Mouse (Mus musculus) urinary bladder, postnatal 25 days (tissue): Measurements from ENCODE around the gene Pltp.

Source experiments
- DNase-seq: peaks from one replicate; pipeline ENCODE4 v3.0.0; 2022; ENCODE audit warnings: low spot score

Gene Pltp

DNA sequence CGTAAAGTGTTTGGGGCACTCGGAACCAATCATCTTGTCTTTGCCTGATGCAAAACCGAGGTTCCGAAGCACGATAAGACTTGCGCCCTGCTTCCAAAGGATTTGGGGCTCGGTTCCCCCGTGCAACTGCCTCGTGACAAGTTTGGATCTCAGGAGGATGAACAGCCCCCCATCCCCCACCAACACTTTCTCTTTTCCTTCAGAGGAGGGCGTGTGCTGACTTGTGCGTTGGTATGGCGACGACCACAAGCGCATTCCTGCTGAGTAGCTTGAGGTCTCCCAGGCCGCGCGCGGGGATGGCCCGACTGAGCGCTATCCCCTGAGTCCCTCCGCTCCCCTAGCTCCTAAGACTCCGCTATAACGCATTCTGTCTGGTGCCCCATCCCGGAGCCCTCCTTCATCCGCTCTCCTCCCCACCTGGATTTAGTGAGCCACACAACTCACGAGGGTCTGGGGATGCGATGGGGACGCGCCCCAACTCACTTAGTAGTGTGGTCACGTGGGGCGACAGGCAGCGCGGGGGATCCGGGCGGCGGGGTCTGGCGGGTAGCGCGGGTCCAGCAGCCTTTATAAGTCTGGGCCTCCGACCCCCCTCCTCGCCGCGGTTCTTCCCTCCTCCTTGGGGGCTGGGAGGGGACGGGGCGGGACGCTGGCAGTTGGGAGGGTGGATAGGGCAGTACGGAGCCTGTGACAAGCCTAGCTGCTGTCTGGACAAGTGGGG, at the start of gene Pltp:
Pltp (minus strand) TSS at position 611 of the 721 bp plus-strand sequence.
- DNase-seq = peak; percentile 69

DNA sequence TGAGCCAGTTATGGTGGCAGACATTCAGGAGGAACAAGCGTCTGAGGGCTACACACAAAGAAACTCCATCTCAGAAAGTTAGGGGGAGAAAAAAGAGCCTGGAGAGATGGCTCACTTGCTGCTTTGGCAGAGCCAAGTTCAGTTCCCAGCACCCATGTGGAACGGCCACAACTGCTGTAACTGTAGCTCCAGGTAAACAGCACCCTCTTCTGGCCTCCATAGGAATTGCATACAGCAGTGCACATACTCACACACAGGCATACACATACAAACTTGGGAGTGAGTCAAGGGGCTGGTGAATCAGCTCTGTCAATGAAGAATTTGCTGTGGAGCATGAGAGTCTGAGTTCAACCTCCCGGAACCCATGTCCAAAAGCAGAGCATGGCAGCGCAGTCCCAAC, 48.6 kb upstream of the Pltp start:
- no peak for DNase-seq

DNA sequence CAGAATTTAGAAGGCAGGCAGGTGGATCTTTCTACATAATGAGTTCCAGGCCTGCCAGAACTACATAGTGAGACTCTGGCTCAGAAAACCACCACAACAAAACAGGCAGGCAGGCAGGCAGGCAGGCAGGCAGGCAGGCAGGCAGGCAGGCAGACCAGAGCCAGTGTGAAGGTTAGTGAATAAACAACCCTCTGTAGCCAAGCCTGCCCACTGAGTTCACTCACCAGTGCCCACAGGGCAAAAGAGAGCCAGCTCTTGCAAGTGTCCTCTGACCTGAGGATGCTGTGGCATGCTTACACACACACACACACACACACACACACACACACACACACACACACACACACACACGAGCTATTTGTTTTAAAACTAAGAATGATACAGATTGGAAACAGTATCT, 46.0 kb upstream of the Pltp start:
- no peak for DNase-seq

DNA sequence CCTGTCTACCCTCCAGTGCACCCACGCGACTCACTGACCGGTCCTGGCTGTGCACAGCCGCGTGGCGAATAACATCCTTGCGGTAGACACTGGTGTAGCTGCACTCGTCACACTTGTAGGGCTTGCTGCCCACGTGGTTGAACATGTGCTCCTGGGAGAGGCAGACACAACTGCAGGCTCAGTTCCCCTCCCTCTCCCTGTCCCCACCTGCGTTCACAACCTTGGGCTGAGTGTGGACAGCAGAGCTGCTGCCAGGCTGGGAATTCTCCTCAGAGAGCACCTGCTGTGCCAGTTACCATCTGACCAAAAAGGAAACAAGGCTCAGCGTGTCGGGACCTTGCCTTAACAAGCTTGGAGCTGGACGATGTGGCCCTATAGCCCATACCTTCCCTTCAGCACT, 43.9 kb upstream of the Pltp start:
- no peak for DNase-seq

DNA sequence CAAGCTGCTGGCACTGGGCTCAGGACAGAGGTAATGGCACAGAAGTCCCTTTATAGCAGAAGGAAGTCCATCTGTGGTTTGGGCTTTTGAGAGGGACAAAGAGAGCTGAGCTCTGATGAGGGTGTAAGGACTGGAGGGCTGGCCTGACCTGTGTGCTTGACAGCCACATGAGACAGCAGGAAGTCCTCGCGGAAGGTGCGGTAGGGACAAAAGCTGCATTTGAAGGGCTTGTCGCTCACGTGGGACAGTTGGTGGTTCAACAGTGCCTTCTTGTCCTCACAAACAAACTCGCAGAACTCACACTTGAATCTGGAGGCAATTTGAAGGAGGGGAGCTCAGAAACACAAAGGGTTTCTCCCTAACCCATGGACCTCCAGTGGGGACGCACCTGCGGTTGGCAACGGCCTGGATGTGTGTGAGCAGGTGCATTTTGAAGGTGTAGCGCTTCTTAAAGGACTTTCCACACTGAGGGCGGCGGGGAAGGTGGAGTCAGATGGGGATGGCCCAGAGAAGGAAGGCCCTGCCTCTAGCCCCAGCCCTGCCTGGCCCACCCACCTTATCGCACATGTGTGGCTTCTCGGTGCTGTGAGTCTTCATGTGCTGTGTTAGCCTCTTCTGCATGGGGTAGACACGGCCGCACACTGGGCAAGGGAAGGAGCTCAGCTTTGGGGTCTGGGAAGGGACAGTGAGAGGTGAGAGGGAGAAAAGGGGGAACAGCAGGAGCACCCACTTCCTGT, 42.4 kb upstream of the Pltp start:
- DNase-seq = no peak

DNA sequence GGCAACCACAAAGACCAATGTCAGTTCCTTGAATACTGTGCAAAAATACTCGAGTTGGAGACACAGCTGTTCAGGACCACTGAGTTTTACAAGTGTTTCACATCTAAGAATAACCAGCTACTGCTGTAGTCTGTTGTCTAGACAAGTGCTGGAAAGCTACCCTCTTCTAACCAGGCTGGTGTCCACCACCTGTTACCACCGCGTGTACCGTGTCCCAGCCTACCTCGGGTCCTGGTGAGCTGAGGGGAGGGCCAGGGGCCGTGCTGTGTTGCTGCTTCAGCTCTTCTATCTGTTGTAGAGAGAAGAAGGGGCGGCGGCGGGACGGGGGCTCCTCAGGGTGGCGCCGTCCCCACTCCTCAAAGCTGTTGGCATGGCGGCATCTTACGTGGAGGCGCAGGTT, 41.5 kb upstream of the Pltp start:
- no peak for DNase-seq

DNA sequence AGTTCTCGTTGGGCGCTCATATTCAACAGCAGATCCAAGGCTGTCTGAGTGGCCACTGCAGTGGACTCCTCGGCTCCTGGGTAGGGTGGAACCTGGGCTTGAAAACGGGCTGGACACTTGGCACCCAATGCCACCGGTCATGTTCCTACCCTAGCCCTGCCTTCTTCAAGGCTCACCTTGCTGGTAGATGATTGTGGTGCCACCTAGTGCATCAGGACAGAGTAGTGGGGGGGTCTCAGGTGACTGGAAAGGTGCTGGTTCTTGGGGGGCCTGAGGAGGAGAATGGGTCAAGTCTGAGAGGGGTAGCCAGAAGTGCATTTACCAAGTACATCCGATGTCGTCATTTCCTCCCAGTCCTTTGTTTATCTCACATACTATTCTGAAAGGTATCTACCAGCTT, 40.5 kb upstream of the Pltp start:
- no peak for DNase-seq

DNA sequence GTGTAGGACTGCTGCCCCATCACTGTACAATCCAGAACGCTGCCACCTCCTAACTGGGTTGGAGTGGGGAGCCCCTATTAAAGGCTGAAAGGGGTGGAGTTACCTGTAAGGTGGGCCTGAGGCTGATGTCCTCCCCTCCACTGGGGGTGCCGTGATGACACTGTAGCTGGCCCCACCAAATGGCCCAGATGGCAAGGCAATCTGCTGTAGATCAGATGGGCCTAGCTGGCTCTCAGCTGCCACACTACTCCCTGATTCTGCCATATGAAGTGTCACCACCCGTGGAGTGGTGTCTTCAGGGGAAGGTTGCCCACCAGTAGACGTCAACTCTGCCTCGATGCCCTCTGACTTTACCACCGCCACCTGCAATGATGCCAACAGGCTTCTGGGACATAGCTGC, 38.4 kb upstream of the Pltp start:
- no peak for DNase-seq

DNA sequence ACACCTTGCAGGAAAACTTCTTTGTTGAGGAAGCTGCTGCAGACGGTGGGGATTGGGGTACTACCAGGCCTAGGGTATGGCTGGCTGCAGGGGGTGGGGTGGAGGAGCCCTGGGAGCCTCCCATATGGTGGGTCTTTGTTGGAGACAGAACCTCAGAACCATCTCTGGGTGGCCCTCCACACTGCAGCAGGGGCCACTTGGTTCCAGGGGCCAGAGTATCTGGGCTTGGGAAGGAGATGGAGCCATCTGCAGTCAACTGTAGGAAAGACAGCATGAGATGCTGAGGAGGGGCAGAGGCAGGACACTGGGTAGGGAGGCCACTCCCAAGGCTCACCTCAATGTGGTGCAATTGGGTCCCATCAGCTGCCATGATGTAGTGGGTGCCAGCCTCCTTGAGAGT, 37.1 kb upstream of the Pltp start:
- DNase-seq = no peak

DNA sequence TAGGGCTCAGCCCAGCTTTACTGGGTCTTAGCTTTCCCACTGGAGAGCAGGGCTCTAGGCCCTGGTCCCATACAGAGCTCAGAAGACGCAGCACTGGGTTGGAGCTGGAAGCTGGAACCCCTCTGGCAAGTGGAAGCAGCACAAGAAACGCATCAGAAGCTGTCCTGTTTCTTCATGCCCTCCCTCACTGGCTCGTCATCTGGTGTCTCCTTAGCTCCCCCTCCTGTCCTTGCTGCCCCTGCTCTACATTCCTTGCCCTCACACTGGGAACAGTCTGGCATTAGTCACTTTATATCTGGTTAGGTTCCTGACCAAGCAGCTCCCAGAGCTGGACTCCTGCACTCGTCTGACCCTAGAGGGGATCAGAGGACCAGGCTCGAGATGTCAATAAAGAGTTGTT, 36.5 kb upstream of the Pltp start:
- no peak for DNase-seq

DNA sequence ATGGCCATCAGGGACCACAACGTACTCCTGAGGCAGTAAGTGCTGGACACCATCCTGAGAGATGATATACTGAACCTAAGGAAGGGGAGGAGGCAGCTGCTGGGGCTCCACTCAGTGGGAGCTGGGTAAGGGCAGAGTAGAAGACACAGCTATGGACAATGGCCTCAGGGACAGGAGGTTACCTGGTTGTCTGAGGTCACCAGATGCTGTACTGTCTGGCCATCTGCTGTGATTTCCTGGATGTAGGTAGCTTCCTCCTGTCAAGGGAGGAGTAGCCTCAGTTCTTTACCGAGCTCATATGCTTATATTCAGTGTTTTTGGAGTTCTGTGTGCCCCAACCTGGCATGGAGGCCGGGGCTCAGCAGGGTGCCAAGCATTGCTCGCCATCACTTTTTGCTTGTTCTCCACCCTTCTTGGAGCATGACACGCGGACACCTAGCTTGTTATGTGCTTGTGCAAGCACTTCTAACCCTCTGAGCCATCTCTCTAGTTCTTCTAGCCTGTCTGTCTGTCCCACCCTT, 35.2 kb upstream of the Pltp start:
- no peak for DNase-seq

DNA sequence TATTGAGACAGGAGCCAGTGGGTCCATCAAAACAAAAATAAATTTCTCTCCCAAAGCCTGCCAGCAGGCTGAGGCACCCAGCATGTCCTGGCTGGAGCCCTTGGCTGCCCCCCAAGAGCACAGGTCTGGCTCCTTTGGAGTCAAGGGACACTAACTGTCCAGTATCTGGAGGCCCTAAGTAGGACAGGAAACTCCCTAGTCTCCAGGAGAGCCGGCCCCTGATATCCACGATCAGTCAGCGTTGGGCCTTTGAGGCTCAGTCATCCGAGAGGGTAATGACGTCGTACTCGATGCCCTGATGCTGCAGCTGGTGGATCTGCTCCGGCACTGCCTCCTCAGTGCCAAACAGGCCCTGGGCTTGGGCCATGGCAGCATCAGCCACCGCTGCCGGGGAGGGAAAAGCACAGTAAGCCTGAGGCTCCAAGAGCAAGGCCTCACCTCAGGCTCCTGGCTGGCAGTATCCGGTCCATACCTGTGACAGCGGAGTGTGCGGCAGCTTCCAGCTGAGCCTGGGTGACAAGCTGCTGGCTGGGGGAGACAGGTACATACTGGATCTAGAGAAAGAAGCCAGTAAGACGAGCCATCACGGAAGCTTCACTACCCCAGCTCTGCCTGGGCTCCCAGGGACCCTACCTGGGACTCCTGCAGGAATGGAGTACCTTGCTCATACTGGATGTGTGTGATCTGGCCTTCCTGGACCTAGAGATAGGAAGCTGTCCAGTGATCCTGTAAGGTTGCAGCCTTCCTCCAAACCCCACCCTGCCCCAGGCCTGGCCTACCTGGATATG, 34.6 kb upstream of the Pltp start:
- DNase-seq = no peak

DNA sequence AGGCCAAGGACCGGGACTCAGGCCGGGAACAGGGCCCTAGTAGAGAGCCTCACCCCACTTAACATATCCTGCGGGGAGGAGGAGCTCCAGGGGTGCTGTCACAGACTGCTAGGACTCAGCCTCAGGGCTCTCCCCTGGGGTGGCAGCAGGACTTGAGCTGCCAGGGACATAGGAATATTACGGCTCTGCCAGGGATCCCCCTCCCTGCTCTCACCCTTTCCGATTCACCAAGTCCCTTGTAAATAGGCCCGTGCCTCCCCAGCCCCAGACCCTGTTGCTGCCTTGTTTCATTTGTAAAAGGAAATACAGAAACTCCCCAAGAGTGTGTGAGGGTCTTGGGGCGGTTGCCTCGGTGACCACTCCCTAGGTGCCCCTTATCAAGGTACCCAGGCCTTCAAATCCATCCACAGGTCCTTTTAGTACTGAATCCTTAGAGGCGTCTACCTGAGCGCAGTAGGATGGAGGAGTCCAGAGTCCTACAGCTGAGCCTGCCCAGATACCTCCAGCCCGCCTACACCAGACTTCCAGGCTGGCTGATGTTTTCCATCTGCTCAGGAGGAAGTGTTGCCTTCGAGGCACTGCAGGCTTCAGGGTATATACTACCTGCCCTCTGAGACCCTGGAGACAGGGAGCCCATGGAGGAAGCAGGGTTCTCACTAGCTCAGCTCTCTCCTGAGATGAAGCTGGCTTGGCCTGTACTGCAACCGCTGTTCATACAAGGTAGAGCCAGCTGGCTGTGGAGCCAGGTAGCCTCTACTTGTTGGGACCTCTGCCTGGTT, 33.7 kb upstream of the Pltp start:
- no peak for DNase-seq

DNA sequence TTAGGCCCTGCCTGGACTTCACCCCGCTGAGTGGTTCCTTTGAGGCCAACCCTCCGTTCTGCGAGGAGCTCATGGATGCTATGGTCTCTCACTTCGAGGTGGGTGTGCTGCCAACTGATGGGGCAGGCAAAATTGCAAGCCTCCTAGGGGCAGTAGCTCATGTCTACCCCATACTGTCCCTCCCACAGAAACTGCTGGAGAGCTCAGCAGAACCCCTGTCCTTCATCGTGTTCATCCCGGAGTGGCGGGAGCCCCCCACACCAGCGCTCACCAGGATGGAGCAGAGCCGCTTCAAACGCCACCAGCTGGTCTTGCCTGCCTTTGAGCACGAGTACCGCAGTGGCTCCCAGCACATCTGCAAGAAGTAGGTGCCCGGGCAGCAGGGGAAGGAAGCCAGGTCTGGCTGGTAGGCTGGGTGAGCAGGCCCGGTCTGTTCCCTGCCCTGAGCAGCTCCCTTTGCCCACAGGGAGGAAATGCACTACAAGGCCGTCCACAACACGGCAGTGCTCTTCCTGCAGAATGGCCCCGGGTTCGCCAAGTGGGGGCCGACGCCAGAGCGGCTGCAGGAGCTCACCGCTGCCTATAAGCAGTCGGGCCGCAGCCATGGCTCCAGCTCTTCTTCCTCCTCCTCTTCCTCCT, 33.0 kb upstream of the Pltp start:
- no peak for DNase-seq

DNA sequence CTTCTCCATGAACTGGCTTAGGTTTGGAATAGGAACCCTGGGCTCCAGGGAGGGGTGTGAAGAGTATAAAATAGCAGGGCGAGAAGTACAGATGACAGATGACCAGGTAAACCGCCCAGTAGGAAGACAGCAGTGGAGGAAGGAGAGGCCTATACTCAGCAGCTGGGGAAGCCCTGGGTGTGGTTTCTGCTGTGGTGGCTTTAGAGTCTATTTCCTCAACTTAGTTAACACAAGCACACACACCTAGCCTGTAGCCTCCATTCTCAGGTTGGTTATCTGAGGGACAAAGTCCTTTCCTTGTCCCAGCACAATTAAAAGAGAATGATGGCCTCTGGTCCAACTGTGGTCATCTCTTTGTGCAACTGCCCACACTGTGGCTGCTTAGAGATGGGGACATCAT, 32.4 kb upstream of the Pltp start:
- DNase-seq = no peak

DNA sequence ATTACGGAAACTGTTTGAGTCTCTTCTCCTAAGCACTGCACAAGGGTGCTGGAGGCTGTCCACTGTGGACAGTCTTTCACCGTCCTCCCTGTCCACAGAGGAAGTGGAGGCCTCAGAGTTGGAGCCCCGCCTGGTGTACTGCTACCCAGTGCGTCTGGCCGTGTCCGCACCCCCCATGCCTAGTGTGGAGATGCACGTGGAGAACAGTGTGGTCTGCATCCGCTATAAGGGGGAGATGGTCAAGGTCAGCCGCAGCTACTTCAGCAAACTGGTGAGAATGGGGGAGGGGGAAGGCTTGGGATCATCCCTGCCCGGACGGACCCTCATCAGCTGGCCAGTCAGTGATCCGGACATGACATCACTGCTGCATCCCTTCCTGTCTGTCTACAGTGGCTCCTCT, 31.5 kb upstream of the Pltp start:
- no peak for DNase-seq

DNA sequence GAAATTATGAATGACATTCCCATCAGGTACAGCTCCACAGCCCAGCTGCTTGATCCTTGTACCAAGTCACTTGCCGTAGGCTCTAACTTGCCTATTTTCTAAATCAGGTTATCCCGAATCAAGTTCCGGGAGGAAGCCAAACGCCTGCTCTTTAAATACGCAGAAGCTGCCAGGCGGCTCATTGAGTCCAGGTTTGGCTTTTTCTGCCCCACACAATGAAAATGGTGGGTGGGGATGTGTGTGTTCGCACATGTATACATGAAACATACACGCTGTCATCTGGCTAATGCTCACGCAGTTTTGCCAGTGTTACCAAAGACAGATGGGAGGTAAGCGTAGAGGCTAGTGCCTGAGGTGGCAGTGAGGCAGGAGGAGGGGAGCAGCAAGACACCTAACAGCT, 29.1 kb upstream of the Pltp start:
- no peak for DNase-seq

DNA sequence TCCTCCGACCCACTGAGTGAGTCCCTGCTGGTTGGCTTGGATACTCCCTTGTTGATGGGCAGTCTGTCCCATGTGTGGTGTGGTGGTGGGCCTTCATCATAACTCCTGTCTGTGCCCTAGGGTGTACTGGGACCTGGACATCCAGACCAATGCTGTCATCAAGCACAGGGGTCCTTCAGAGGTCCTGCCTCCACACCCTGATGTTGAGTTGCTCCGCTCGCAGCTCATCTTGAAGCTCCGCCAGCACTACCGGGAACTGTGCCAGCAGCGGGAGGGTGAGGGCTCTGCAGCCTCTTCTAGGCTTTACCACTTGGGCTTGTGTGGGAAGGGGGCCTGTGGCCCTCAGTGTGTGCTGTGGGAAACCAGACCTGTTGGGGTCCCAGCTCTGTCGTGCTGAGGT, 28.3 kb upstream of the Pltp start:
- DNase-seq = peak; percentile 62

DNA sequence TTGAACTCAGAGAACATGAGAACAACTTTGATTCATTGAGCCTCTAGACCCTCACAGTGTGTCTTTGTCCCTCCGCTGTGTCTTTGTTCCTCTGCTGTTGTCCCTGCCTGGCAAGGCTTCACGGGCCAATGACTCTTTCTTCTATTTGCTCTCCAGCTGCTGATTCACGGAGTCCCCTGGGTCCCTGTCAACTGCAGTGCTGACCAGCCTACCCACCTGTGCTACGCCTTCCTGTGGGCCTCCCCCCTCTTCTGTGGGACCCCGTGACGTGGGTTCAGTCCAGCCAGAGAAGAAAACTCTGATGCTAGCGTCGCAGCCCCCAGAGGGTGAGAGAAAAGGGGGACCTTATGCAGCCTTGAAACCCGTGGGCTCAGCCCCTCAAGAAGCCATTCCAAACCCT, 25.1 kb upstream of the Pltp start:
- no peak for DNase-seq

DNA sequence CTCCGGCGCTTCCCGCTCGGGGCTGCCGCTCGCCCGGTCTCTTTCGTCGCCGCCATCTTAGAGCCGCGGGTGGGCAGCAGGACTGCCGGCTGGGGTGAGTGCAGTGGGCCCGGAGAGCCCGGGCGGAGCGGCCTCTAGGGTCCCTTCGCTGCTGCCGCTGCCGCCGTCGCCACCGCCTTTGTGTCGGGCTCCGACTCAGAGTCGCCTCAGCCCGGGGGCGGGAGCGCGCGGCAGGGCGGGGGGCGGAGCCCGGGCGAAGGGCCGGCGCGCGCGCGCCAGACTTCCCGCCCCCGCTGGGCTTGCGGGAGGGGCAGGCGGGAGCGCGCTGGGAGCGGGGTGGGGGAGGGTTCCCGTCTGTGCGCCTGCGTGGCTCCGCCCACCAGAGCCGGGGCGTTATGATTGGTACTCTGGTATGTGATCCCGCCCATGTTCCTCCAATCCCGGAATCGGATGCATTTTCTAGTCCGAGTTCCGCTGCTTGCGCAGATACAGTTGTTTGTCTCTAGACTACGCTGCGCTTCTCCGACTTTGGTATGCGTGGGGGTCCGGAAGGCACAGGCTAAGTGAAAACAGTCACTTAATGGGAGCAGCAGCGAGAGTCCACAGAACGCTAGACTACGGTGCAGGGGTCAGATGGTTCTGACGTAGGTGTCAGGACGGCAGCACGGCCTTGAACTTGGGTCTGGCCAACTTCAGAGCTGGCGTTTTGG, 22.2 kb upstream of the Pltp start:
- DNase-seq = peak; percentile 89

DNA sequence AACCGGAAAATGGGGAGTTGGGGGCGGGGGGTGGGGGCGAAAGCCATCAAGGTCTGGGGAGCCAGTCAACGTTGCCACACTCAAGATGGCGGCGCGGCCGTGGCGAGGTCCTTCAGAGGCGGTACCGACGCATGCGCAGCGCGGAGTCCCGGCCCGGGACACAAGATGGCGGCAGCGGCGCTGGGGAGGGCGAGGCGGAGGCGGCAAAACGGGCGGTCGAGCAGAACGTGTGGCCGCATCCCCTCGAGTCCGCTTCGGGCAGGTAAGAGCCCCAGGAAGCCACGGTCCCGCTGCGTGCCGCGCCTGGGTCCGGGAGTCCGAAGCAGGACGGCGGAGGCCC, 21.7 kb upstream of the Pltp start, which contains the start of gene Pcif1:
Pcif1 (plus strand) TSS at position 77 of the 340 bp plus-strand sequence.
- peak; percentile 91 for DNase-seq
